Comparison of ENCODE assay signal across 8 mouse cellular contexts in genomic region chr9:100616947-100617346, GRCm38 (mm10). TPM values are rescaled to one million over a fixed set of nuclear protein-coding genes. Genes with fewer than 3 reads are reported as not detected.
DNase-seq lines count a peak whose midpoint lies in the region; ATAC-seq lines count a peak whose summit lies in the region.

No protein-coding gene starts in this region.

- H3K27ac ChIP-seq in hindbrain, embryonic 16.5 days (ENCODE audit: low read depth, low read length): no peak overlapping the region
- no peak overlapping the region for H3K27ac ChIP-seq in hindbrain, embryonic 10.5 days
- no peak overlapping the region for H3K27ac ChIP-seq in embryonic facial prominence, embryonic 15.5 days (replicated peaks)

- WGBS in hindbrain, embryonic 16.5 days: 26% methylated on average over 11 of the region's 11 CpGs
- 78% methylated on average over 11 of the region's 11 CpGs for WGBS in hindbrain, embryonic 10.5 days
- WGBS in embryonic facial prominence, embryonic 15.5 days: 28% methylated on average over 11 of the region's 11 CpGs

- no peaks in the 10 kb centered on the region for H3K9me3 ChIP-seq in hindbrain, embryonic 16.5 days (ENCODE audit: control insufficient read depth, low read length)
- H3K9me3 ChIP-seq in hindbrain, embryonic 10.5 days: no peaks in the 10 kb centered on the region
- H3K9me3 ChIP-seq in embryonic facial prominence, embryonic 15.5 days (replicated peaks): no peaks in the 10 kb centered on the region

- H3K4me3 ChIP-seq in hindbrain, embryonic 16.5 days (ENCODE audit: low read length): no peak overlapping the region
- H3K4me3 ChIP-seq in hindbrain, embryonic 10.5 days: no peak overlapping the region
- H3K4me3 ChIP-seq in embryonic facial prominence, embryonic 15.5 days (replicated peaks): no peak overlapping the region

- DNase-seq in hindbrain, embryonic 10.5 days (ENCODE audit: low spot score): no peak
- peak; percentile 53 to 71 for DNase-seq in adrenal gland, postnatal 36 days
- peak; percentile 23 to 73 for DNase-seq in kidney, postnatal 36 days
- DNase-seq in retina, embryonic 14.5 days (ENCODE audit: low spot score): peak; percentile 38
- no peak for DNase-seq in yolk sac, embryonic 10.5 days (ENCODE audit: low spot score)

- no peak overlapping the region for H3K9ac ChIP-seq in hindbrain, embryonic 16.5 days (ENCODE audit: low read depth, low read length)
- no peak overlapping the region for H3K9ac ChIP-seq in embryonic facial prominence, embryonic 15.5 days

- H3K4me1 ChIP-seq in hindbrain, embryonic 16.5 days (ENCODE audit: control insufficient read depth, insufficient read depth, low read depth, low read length): no peaks in the 10 kb centered on the region
- no peaks in the 10 kb centered on the region for H3K4me1 ChIP-seq in hindbrain, embryonic 10.5 days (replicated peaks)
- H3K4me1 ChIP-seq in embryonic facial prominence, embryonic 15.5 days: no peaks in the 10 kb centered on the region

- H3K36me3 ChIP-seq in hindbrain, embryonic 16.5 days (ENCODE audit: control insufficient read depth, insufficient read depth, low read length): no peaks in the 10 kb centered on the region
- H3K36me3 ChIP-seq in hindbrain, embryonic 10.5 days: no peaks in the 10 kb centered on the region
- no peaks in the 10 kb centered on the region for H3K36me3 ChIP-seq in embryonic facial prominence, embryonic 15.5 days

- no peak for ATAC-seq in hindbrain, embryonic 16.5 days
- ATAC-seq in embryonic facial prominence, embryonic 15.5 days (ENCODE audit: insufficient number of reproducible peaks, low FRiP score, low TSS enrichment, low read depth): no peak
- ATAC-seq in activated CD4-positive, CD25-positive, alpha-beta regulatory T cell, adult 4 months: no peak

- no peaks in the 10 kb centered on the region for H3K27me3 ChIP-seq in hindbrain, embryonic 16.5 days (replicated peaks; ENCODE audit: control insufficient read depth, insufficient read depth, low read length)
- no peaks in the 10 kb centered on the region for H3K27me3 ChIP-seq in hindbrain, embryonic 10.5 days (ENCODE audit: insufficient read depth, poor library complexity, severe bottlenecking)
- no peaks in the 10 kb centered on the region for H3K27me3 ChIP-seq in embryonic facial prominence, embryonic 15.5 days

- H3K4me2 ChIP-seq in hindbrain, embryonic 16.5 days (ENCODE audit: low read length): peak overlapping the region; percentile 28; the same call in 1 of the 2 replicates
- H3K4me2 ChIP-seq in embryonic facial prominence, embryonic 15.5 days (replicated peaks): 0 out of 2 replicates have a peak overlapping the region, but pooled peaks have one; percentile 17

RNA-seq across cellular contexts. Expression of gene Stag1, which starts 19.3 kb away (rescaled TPM):
- polyA plus RNA-seq in hindbrain, embryonic 16.5 days (2015; fragmentation: Nextera tagmentation; extraction: Ambion mirVana): 21.9 and 23.4 TPM in 2 replicates
- polyA plus RNA-seq in hindbrain, embryonic 10.5 days (2016; fragmentation: Nextera tagmentation; extraction: Ambion mirVana): 40.6 and 58.0 TPM in 2 replicates
- total RNA-seq in adrenal gland, postnatal 36 days (2021): 10 to 100 TPM; 36.0 to 43.8 TPM
- 33.8 and 40.4 TPM in 2 replicates for polyA plus RNA-seq in embryonic facial prominence, embryonic 15.5 days (2015; fragmentation: Nextera tagmentation; extraction: Ambion mirVana)
- polyA plus RNA-seq in activated CD4-positive, CD25-positive, alpha-beta regulatory T cell, adult 4 months (2017; shearing (Covaris generic)): 10 to 100 TPM; 72.6 to 89.9 TPM

RNA-seq across cellular contexts. Expression of gene Slc35g2, which starts 46.1 kb away (rescaled TPM):
- 24.3 and 33.0 TPM in 2 replicates for polyA plus RNA-seq in hindbrain, embryonic 16.5 days (2015; fragmentation: Nextera tagmentation; extraction: Ambion mirVana)
- polyA plus RNA-seq in hindbrain, embryonic 10.5 days (2016; fragmentation: Nextera tagmentation; extraction: Ambion mirVana): 5.2 and 7.4 TPM in 2 replicates
- 1 to 10 TPM; 8.7 to 9.8 TPM for total RNA-seq in adrenal gland, postnatal 36 days (2021)
- 4.1 and 4.8 TPM in 2 replicates for polyA plus RNA-seq in embryonic facial prominence, embryonic 15.5 days (2015; fragmentation: Nextera tagmentation; extraction: Ambion mirVana)
- polyA plus RNA-seq in activated CD4-positive, CD25-positive, alpha-beta regulatory T cell, adult 4 months (2017; shearing (Covaris generic)): under 1 TPM; 0.31 to 0.62 TPM

Comparison
In these comparisons a context has a peak if more than half of its experiments do, and no peak if none do; other contexts are left out.
1. DNase-seq: peak in adrenal gland, postnatal 36 days (2 of 2), kidney, postnatal 36 days (2 of 2) and retina, embryonic 14.5 days (single experiment); none in hindbrain, embryonic 10.5 days (single experiment) and yolk sac, embryonic 10.5 days (single experiment).